Mouse (Mus musculus): Measurements from ENCODE around the gene Kat14.
A peak's percentile ranks its signal among the peaks of the same experiment; 100 is the strongest.

The Kat14 gene

GRCm38 (mm10) chr2:144381741-144382140, 13.0 kb downstream of the Kat14 start:
- DNase-seq (ENCODE audit: low read depth, low spot score), result no peak

GRCm38 (mm10) chr2:144382624-144383138, 13.9 kb downstream of the Kat14 start:
- no peak for DNase-seq (ENCODE audit: low read depth, low spot score)

DNA sequence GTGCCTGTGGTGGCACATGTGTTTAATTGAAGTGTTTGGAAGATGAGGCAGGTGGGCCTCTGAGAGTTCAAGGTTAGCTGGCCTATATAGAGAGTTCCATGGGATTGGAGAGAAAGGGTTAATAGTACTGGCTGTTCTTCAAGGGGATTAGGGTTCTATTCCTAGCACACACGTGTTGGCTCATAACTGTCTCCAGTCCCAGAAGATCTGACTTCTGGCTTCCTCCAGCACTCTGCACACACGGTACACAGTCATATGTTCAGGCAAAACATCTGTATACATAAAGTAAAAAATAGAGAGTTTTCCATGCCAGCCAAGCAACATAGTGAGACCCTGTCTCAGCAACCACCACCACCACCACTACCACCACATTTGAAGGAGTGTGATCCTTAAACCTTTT, 17.5 kb downstream of the Kat14 start:
- no peak for DNase-seq (ENCODE audit: low read depth, low spot score)

- no peak for DNase-seq (ENCODE audit: low read depth, low spot score)
These were observed 19.6 kb downstream of the Kat14 start for GRCm38 (mm10) chr2:144388416-144388815.

DNA sequence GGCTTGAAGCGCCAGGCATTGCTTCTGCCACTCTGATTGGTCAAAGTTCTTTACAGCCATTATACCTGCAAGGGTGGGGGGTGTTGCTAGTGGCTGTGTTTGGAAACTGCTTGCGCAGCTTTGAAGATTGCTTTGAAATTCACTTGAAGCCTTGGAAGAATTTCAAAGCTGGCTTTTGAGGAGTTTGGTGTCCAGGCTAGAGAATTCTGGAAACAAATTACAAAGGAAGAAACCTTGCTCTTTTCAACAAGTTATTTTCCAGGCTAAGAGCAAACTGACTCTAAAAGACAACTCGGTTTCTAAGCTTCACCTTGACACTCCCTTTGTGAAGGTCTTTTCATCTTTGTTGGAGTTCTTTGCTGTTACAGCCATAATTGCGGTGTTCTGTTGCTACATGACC, 30.7 kb downstream of the Kat14 start:
- DNase-seq (ENCODE audit: low read depth, low spot score), result peak; percentile 83

DNA sequence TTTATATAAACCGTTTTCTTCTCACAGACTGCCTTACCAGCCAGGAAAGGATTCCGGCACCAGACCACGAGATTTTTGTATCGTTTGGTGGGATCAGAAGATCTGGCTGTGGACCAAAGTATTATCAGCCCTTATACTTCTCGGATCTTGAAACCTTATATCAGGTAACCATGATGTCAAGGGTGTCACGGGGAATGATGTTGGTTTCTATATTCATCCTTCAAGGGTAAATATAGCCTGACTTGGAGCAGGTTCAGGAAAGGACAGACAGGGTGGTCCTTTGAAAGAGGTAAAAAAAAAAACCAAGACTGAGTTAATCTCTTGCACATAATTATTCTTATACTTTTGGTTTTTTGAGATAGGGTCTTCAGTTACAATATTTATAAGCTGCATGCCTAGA, 31.9 kb downstream of the Kat14 start:
- DNase-seq (ENCODE audit: low read depth, low spot score), result no peak

DNA sequence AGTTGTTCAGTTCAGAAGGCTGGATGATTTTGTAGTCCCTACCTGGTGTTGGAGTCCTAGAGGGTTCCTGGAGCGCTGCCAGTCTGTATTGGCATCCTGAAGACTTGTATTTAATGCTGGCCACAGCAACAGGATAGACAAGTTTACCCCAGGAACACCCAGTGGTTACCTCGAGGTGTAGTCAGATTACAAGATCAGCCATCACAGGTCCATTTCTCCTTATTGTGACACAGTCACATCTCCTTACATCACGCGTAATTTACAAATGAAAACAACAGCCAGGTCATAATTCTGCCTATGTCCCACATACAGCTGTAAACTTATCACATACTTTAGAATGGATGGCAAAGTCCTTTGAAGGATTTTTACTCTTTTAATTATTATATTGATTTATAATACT, 40.3 kb downstream of the Kat14 start:
- DNase-seq (ENCODE audit: low read depth, low spot score), result no peak

DNA sequence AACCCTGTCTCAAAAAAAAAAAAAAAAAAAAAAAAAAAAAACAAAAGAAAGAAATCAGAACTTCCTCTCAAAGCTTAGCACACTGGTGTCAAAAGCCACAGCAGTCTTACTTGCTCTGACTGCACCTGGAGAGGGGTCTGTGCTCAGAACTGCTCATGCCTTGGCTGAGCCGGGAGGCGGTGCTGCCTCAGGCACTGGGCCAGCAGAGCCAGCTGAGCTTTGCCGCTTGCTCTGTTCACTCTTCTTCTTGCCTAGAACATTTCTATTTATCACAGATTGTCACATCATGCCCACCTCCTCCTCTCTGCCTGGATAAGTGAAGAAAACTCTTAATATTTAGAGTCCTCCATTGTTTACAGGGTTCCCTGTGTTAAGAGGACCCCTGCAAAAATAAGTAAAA, 41.8 kb downstream of the Kat14 start:
- peak; percentile 36 for DNase-seq (ENCODE audit: low read depth, low spot score)

- DNase-seq (ENCODE audit: low read depth, low spot score), result no peak
These were observed 45.9 kb downstream of the Kat14 start for GRCm38 (mm10) chr2:144414646-144415045.

GRCm38 (mm10) chr2:144416859-144417258, 48.1 kb downstream of the Kat14 start:
- peak; percentile 82 for DNase-seq (ENCODE audit: low read depth, low spot score)

DNA sequence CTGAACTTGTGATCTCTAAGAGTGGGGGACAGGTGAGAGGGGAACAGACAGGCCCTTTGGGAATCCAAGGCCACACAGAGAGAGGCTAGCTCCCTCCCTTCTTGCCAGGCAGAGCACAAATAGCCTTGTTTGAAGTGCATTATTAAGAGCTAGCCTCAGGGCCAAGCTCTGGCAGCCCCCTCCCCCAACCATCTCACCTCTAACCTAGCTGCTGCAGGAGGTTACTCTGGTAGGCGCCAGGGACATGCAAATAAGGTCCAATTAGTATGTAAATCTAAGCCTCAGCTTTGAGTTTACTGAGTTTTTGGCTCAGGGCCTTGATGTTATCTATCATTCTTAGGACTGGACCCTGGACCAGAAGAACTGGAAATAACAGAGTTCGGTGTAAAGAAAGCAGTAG, 49.3 kb downstream of the Kat14 start:
- DNase-seq (ENCODE audit: low read depth, low spot score), result peak; percentile 79

- no peak for DNase-seq (ENCODE audit: low read depth, low spot score)
These were observed 53.4 kb downstream of the Kat14 start for GRCm38 (mm10) chr2:144422094-144422675.

DNA sequence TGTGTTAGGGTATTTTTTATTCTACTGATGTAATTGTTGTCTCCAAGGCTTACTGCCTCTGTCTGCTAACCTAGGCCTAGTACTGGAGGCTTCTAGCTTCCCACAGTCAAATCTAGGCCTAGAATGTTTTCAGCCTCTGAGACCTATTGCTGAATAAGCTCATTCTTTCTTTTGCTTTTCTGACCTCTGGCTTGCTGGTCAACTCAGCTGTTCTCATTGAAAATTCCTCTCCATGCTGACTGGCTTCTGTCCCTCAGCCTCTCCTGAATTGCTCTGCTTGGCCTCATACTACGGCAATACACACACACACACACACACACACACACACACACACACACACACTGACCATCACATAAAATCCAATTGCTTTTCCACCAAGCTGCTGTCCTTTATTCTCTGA, 57.0 kb downstream of the Kat14 start:
- no peak for DNase-seq (ENCODE audit: low read depth, low spot score)

DNA sequence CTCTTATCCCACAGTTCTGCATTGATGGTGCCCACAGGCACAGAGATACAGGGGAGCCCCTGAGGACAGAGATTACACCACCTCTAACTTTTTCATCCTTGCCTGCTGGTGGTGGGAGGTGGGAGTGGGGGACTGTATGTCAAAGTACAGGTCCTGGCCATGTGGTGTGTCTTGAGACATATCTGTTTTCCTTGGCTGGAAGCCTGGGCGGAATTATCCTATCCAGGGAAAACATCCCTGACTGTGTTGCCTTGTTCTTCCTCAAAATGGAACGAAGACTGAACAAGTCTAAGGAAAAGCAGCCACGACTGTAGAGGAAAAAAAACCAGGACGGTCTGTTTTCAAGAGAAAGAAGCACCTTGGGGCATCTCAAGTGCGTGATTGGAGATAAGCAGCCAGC, 59.1 kb downstream of the Kat14 start:
- DNase-seq (ENCODE audit: low read depth, low spot score), result no peak

GRCm38 (mm10) chr2:144428659-144429058, 59.9 kb downstream of the Kat14 start:
- DNase-seq (ENCODE audit: low read depth, low spot score), result no peak

- no peak for DNase-seq (ENCODE audit: low read depth, low spot score)
These were observed 60.4 kb downstream of the Kat14 start for GRCm38 (mm10) chr2:144429171-144429570.

DNA sequence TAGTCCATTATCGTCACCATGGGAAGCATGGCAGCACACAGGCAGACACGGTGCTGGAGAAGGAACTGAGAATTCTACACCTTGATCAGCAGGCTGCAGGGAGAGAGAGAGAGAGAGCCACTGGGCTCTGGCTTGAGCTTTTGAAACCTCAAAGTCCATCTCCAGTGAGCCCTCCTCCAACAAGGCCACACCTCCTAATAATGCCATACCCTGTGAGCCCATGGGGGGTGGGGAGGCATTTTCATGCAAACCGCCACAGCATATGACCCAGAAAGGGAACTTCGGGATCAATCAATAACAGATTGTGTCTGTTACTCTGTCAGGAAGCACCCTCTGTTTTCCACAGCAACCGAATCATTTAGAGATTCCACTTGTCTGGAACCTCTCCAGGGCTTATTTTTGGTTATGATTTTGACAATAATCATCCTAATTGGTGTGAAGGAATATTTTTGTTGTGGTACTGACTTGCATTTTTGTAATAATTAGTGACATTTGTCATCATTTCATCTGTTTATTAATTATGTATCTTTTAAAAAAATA, 62.6 kb downstream of the Kat14 start:
- no peak for DNase-seq (ENCODE audit: low read depth, low spot score)

GRCm38 (mm10) chr2:144435679-144436078, 66.9 kb downstream of the Kat14 start:
- DNase-seq (ENCODE audit: low read depth, low spot score), result no peak

GRCm38 (mm10) chr2:144438424-144438823, 69.6 kb downstream of the Kat14 start:
- DNase-seq (ENCODE audit: low read depth, low spot score), result peak; percentile 72

GRCm38 (mm10) chr2:144439191-144439700, 70.5 kb downstream of the Kat14 start:
- no peak for DNase-seq (ENCODE audit: low read depth, low spot score)

DNA sequence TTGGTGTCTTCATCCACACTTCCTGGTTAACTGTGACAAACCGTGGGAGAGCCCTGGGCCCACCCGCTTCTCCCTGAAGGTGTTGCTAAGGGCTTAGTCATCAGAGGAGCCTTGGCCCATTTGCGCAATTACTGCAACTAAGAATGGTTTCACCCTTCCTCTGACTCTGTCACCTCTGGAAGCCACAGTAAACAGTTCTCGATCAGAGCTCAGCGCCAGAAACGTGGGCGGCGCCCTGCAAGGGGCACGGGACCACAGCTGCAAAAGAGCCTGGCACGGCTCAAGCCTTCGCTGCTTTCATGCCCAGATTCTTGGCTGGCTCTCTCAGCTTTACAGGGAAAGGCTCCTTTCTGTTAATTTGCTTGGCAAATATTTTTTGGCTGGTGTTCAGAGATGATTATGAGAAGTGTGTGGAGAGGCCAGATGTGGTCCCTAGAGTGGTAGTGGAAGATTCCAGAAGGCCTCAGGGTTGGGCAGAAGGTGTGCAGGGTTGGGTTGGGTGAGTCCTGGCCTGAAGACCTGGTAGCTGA, 72.7 kb downstream of the Kat14 start:
- DNase-seq (ENCODE audit: low read depth, low spot score), result peak; percentile 39

DNA sequence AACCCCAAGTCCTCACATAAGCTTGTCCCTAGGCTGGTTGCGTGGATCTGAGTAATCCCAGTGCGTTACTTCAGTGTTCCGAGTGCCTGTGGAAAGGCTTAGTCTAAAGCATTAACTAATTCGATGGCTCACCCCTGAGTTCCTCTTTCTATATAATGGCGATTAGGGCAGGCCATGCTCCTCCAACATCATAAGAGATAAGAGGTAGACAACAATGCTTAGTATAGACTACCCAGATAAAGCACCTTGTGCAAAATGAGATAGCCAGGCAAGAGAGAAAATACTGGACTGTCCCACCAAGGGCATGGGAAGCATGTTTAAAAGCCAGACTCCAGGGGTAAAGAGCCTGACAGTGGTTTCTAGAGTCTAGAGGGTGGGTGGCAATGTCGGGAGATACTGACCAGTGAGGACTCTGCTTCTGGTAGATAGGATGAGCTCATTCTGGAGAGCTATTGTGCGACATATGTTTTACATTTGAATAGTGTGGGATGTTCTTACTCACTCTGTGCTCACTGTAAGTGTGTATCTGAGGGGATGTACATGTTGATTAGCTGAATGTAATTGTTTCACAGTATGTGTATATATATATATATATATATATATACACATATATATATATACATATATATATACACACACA, 77.7 kb downstream of the Kat14 start:
- DNase-seq (ENCODE audit: low read depth, low spot score), result no peak

DNA sequence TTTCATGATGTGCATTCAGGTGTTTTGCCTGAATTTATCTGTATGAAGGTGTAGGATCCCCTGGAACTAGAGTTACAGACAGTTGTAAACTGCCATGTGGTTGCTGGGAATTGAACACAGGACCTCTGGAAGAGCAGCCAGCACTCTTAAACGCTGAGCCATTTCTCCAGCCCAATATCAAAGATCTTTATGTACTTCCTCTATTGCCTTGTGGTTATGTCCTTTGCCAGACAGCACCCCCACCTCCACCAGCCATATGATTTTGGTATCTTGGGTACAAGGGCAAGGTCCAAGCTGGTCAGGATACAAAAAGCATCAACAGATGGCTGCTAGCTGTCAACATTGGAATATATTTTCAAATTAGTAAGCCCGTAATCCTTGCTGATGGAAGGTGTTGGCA, 81.6 kb downstream of the Kat14 start:
- no peak for DNase-seq (ENCODE audit: low read depth, low spot score)

Measured in ZHBTc4 (cell line).